Mouse (Mus musculus): Measurements from ENCODE around the gene Zbtb24.
A peak's percentile ranks its signal among the peaks of the same experiment; 100 is the strongest.
"Not testable (repeated sequence)": the region's sequence is repeated elsewhere in the genome, so short reads cannot be mapped to it uniquely, and the experiment has no call there.

Zbtb24 gene

GRCm38 (mm10) chr10:41450137-41450670, at the start of gene Zbtb24:
Gene Zbtb24 (plus strand): TSS chr10:41450383.
- peak; percentile 95 for DNase-seq (ENCODE audit: low spot score)

GRCm38 (mm10) chr10:41401097-41401496, 49.1 kb upstream of the Zbtb24 start:
- DNase-seq (ENCODE audit: low spot score), result no peak

DNA sequence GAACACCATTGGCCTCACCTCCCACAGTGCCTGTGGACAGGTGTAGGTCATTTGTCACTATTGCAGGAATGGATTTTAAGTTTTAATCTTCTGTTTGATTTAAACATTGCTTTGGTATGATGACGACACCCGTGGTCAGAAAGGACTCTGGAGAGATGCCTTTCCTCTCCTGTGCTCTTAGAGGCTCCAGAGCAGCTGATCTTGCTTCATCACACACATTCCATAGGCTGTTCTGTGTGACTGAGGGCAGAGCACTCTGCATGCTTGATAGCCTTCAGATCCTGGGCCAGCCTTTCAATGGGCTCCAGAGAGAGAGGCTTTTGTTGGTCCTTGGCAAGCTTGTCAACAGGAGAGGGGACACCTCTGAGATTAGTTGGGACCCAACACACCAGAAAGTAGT, 46.8 kb upstream of the Zbtb24 start:
- peak; percentile 31 for DNase-seq (ENCODE audit: low spot score)

GRCm38 (mm10) chr10:41403893-41404612, 46.1 kb upstream of the Zbtb24 start:
- DNase-seq (ENCODE audit: low spot score), result peak; percentile 10

DNA sequence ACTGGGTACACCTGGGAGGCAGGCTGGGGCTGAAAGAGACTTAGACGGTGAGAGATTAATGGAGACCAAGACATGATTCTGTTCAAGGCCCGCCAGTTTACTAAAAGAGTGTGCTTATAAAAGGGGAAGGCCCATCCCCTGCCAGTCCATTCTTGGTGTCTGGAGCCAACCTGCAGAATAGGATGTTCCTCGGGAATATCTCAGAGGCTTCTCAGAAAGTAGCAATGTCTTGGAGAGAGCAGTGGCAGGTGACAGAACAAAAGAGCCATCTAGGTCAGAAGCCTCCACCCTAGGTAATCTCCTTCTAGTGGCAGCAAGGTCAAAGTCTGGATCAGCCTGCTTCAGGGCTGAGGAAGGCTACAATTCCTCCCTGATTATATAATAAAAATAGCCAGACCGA, 40.0 kb upstream of the Zbtb24 start:
- not testable (repeated sequence) for DNase-seq (ENCODE audit: low spot score)

DNA sequence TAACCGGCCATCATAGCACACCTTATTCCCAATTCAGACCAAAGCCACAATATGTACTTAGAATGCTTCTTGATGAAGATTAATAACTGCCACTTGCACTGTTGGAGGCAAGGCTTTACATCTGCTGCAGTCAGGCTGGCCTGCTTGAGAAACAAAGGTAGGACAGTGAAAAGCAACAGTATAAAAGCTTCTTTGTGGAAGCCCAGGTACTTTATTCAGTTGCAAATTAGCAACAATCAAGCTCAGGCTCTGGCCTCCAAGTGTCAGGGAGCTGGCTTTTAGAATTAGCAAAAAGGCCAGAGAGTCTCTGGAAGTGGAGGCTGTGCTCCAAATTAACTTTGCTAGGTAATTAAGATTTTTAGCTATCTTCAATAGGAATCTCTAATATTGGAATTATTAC, 39.4 kb upstream of the Zbtb24 start:
- not testable (repeated sequence) for DNase-seq (ENCODE audit: low spot score)

- not testable (repeated sequence) for DNase-seq (ENCODE audit: low spot score)
Observed at GRCm38 (mm10) chr10:41413471-41413870, 36.7 kb upstream of the Zbtb24 start.

- not testable (repeated sequence) for DNase-seq (ENCODE audit: low spot score)
Observed at GRCm38 (mm10) chr10:41415368-41415767, 34.8 kb upstream of the Zbtb24 start.

GRCm38 (mm10) chr10:41420496-41421200, 29.5 kb upstream of the Zbtb24 start:
- DNase-seq (ENCODE audit: low spot score), result no peak

DNA sequence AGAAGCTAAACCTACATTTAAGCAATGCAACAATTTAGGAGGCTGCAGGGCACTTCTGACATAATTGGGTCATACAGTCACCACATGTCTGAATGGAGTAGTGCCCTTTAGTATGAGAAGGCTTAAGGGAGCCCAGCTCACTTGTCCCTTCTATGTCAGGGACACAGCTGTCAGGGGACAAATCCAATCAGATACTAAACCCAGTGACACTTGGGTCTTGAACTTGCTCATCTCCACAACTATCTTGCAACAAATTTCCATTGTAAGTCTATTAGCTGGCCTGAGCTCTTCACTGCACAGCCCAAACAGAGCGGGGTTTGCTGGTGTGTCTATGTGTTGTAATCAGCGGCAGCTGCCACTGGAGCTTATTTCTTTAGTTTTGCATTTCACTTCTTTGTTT, 26.5 kb upstream of the Zbtb24 start:
- DNase-seq (ENCODE audit: low spot score), result no peak

DNA sequence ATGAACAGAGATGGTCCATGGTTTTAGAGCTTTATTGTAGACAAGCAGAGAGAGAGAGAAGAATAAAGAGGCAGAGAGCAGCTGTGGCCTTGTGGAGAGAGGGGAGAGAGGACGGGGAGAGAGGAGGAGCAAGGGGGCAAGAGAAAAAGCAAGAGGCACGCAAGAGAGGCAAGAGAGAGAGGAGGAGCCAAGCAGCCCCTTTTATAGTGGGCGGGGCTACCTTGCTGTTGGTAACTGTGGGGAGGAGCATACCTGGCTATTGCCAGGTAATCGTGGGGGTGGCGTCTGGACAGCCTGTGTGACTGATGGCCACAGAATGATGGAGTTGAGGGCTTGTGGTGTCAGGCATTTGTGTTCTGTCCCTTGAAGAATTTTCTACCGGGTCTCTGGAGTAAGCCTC, 23.8 kb upstream of the Zbtb24 start:
- DNase-seq (ENCODE audit: low spot score), result no peak

GRCm38 (mm10) chr10:41434624-41435023, 15.6 kb upstream of the Zbtb24 start:
- peak; percentile 67 for DNase-seq (ENCODE audit: low spot score)

- no peak for DNase-seq (ENCODE audit: low spot score)
Observed at GRCm38 (mm10) chr10:41435141-41435540, 15.0 kb upstream of the Zbtb24 start.

DNA sequence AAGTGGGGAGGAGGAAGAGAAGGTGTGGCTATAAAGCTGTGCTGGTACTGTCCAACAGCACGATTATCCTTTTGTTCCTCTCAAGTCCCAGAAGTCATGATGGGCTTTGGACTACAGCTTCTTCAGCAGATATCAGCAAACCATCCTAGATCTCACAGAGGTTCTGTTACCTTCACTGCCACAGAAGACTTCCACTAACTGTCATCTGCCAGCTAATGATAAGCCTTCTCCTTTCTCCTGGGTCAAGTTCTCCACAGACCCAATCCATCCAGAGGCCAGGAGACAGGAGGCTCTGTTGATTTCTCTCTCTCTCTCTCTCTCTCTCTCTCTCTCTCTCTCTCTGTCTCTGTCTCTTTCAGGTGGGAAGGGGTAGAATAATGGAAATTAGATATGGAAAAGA, 2.0 kb upstream of the Zbtb24 start:
- no peak for DNase-seq (ENCODE audit: low spot score)

DNA sequence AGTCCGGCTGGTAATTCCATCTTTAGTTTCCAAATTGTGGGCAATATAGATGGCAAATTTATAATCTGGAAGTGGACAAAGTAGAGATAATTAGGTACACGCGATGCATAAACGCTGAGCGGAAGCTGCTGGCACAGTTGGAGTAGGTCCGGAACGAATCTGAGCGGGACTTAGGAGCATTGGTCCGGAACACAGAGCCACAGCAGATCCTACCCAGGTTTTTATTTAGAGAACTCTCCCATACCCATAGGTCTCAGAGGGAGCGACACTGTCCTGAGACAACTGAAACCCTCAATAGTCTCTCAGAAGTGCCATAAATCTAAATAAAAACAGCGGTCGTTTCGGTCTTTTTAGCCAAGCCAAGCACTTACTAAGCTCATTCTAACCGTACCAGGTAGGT, 499 bp upstream of the Zbtb24 start:
- peak; percentile 28 for DNase-seq (ENCODE audit: low spot score)

DNA sequence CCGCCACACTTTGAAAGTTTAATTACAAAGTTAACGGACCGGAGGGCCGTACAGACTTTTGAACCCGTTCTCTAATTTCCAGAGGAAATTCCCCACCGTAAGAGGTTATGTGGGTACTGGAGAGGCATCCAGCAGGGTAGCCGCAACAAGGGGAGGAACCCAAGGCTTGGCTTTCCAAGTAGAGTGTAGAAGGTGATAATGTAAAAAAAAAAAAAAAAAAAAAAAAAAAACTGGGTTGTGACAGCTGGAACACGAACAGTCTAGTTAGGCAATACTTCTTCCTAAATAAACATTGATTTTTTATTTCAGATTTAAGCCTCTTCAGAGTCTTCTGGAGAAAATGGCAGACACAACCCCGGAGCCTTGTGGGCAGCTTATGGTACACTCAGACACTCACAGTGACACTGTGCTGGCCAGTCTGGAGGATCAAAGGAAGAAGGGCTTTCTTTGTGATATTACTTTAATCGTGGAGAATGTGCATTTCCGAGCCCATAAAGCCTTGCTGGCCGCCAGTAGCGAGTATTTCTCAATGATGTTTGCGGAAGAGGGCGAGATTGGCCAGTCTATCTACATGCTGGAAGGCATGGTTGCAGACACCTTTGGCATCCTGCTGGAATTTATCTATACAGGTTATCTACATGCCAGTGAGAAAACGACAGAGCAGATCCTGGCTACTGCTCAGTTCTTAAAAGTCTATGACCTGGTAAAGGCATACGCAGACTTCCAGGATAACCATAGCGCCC, 768 bp downstream of the Zbtb24 start:
- no peak for DNase-seq (ENCODE audit: low spot score)

DNA sequence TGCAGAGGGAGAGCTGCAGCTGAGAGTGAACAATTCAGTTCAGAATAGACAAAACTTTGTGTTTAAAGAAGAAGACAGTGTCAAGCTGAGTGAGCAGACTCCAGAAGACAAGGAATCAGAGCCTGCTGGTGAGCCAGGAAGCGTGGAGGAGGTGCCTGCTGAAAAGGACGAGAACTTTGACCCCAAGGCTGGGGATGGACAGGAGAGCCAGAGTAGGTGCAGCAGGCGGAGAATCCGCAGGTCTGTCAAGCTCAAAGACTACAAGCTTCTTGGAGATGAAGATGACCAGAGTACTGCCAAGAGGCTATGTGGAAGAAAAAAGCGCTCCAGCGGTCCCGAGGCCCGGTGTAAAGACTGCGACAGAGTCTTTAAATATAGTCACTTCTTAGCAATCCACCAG, 1.5 kb downstream of the Zbtb24 start:
- DNase-seq (ENCODE audit: low spot score), result no peak

DNA sequence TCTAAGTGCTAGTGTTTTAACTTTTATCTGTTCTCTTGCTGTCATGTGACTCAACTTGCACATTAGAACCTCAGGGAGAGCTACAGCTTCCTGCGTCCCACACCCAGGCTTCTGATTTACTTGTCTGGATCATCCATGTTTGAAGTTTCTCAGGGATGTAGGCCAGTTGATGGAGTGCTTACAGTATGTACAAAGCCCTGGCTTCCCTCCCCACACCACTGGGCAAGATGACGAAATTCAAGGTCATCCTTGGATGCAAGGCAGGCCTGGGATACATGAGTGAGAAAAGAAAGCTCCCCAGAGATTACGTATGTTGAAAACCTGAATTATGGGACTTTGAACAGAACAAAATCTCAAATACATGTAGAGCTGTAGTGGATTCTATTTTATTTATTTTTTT, 2.6 kb downstream of the Zbtb24 start:
- no peak for DNase-seq (ENCODE audit: low spot score)

DNA sequence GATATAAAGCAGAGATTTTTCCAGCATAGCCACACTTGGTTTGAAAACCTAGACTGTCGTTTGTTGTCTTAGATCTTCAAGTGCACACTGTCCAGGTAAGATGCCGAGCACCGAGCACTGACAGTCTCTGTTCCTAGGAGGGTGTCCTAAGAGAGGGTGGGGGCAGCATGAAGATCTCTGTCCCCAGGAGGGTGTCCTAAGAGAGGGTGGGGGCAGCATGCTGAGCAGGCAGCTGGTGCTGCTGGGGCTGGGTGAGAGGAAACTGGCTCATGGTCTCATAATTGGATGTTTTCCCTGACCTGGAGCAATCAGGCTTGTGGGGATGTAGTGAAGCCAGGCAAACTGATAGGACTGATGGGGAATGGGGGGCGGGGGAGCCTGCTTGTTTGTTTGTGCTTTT, 9.8 kb downstream of the Zbtb24 start:
- DNase-seq (ENCODE audit: low spot score), result no peak

- DNase-seq (ENCODE audit: low spot score), result no peak
Observed at GRCm38 (mm10) chr10:41460501-41460900, 10.3 kb downstream of the Zbtb24 start.

GRCm38 (mm10) chr10:41461057-41461722, 11.0 kb downstream of the Zbtb24 start:
- no peak for DNase-seq (ENCODE audit: low spot score)

DNA sequence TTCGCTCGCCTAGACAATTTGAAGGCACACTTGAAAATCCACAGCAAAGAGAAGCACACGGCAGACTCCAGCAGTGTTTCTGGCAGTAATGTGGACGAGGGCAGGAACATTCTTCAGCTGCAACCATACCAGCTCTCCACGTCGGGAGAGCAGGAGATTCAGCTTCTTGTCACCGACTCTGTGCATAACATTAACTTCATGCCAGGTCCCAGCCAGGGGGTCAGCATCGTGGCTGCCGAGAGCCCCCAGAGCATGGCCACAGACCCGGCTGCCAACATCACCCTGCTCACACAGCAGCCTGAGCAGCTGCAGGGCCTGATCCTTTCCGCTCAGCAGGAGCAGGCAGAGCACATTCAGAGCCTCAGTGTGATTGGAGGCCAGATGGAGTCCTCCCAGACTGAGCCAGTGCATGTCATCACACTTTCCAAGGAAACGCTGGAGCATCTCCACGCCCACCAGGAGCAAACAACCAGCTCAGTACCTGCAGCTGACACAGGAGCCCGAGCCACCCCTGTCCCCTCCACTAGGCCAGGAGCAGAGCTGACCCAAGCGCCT, 14.3 kb downstream of the Zbtb24 start:
- no peak for DNase-seq (ENCODE audit: low spot score)

Measured in lung, postnatal 25 days (tissue).